Mouse (Mus musculus): ENCODE results near the gene Afg1l.

- TF ChIP-seq CTCF (IDR thresholded peaks at IDR 0.05; ENCODE audit: extremely low read depth, insufficient read length, insufficient replicate concordance, low read depth, low read length) (no peak), POLR2A (IDR thresholded peaks at IDR 0.05; ENCODE audit: low read depth, low read length) (no peak)
These were observed 200.0 kb downstream of the Afg1l start for GRCm38 (mm10) chr10:42278307-42278850.
